Mouse (Mus musculus): ENCODE data around the gene D030056L22Rik.

Gene D030056L22Rik

GRCm38 (mm10) chr19:18712866-18713300 is at the start of gene D030056L22Rik:
Gene D030056L22Rik, plus strand, starts transcription at chr19:18713193.
- in situ Hi-C loops (cut with MboI, MseI) = loop anchor here (5.0 kb wide), 2 partner anchors 34 to 41 kb away; partner anchors contain the start of genes Carnmt1 and Trpm6

DNA sequence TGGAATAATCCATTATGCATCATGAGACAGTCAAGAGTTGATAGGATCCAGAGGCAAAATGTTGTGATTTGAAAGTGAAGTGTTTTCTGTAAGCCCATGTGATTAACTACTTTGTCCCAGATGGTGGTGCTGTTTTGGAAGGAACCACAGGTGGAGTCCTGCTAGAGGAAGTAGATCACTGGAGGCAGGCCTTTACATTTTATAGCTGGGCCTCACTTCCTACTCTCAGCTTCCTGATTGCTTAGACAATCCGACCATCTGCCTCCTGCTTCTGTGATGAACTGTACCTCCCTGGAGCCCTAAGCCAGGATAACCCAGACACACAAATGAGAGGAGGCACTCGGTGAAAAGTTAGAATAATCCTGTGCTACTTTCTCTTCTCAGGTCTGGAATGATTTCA is 49.1 kb upstream of the D030056L22Rik start:
- in situ Hi-C loops (cut with MboI, MseI) = no loop called here

- in situ Hi-C loops (cut with MboI, MseI) = no loop called here
Observed at GRCm38 (mm10) chr19:18666966-18667365, 46.0 kb upstream of the D030056L22Rik start.

GRCm38 (mm10) chr19:18669551-18669950 is 43.4 kb upstream of the D030056L22Rik start:
- in situ Hi-C loops (cut with MboI, MseI) = no loop called here

GRCm38 (mm10) chr19:18670608-18671007 is 42.4 kb upstream of the D030056L22Rik start, which contains the start of gene Carnmt1:
Gene Carnmt1, plus strand, starts transcription at chr19:18670764.
- in situ Hi-C loops (cut with MboI, MseI) = loop anchor here (5.0 kb wide), 1 partner anchor 42 kb away; the partner anchor contains the start of gene D030056L22Rik

DNA sequence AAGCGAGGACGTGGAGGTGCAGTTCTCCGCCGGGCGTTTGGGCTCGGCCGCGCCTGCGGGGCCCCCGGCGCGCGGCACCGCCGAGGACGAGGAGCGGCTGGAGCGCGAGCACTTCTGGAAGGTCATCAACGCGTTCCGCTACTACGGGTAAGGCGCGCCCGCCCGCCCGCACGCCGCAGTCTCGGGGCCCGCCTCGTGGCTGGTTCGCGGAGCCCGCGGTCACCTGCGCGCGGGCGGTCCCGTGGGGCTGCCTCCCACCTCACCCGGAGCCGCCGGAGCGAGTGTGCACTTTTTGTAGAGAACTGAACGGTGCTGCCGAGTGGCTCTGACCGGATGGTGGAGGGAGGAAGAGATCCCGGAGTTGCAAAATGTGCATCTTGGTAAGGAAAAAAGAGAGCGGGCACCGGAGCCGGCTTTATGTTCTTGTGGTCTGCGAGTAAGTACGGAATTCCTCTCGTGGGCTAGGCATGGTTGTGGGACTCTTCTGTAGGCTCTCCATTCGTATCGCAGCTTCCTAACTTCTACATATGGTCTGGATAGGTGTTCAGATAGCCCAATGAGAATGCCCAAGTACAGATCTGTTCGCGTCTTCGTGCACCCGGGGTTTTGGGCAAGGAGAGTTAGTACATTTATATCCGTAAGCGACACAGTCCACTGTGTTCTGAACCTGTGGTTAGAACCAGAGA is 41.8 kb upstream of the D030056L22Rik start:
- in situ Hi-C loops (cut with MboI, MseI) = loop anchor here (5.0 kb wide), 1 partner anchor 41 kb away; the partner anchor contains the start of gene D030056L22Rik

DNA sequence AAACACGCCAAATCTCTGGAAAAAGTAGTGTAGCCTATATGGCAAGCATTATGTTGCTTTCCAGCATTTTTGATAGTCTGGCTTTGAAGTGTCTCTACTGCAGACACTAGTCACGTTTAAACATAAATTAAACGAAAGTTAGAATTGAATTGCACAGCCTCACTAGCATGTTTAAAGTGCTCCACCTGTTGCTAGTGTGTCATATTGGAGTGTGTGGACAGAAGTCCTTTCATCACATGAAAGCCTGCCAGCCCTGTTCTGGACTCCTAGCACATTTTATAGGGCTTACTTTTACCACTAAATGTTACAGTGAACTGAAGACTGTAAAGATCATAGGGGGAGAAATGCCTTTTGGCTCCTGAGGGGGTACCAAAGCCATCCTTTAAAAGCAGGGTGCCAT is 40.5 kb upstream of the D030056L22Rik start:
- in situ Hi-C loops (cut with MboI, MseI) = loop anchor here (5.0 kb wide), 1 partner anchor 40 kb away; the partner anchor contains the start of gene D030056L22Rik

- in situ Hi-C loops (cut with MboI, MseI) = loop anchor here (5.0 kb wide), 1 partner anchor 39 kb away; the partner anchor contains the start of gene D030056L22Rik
Observed at GRCm38 (mm10) chr19:18673116-18673515, 39.9 kb upstream of the D030056L22Rik start.

DNA sequence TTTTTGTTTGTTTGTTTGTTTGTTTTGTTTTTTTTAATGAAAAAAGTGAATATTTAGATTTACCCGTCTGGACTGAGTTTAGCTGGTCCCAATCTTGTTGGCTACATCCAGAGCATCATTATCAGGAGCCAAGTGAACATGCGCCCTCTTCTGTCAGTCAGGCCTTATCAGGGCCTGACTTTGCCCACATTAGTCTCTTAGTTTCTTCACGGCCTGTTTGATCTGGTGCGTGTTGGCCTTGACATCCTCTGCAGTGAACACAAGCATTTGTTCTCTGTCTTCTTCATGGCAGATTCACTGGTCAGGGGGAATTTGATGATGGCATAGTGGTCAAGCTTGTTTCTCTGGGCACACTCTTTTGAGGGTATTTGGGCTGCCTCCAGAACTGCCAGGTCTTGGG is 30.9 kb upstream of the D030056L22Rik start:
- in situ Hi-C loops (cut with MboI, MseI) = no loop called here

GRCm38 (mm10) chr19:18687556-18687955 is 25.4 kb upstream of the D030056L22Rik start:
- in situ Hi-C loops (cut with MboI, MseI) = no loop called here

DNA sequence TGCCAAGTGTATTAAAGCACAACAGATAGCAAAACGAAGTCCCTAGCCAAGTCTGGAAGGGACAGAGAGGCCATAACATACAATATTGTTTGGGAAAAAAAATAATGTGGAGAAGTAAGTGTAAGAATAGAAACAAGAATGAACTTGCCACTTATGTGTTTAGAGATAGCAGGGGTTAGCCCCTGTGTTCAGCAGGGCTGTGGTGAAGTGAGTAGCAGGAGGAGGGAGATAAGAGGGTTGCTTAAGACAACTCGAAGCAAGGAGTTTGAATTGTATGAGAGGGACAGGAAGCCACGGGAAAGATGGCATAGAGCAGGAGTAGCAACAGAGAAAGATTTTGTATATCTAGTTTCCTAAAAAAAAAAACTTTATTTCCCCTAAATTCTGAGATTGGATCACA is 20.8 kb upstream of the D030056L22Rik start:
- in situ Hi-C loops (cut with MboI, MseI) = no loop called here

- in situ Hi-C loops (cut with MboI, MseI) = no loop called here
Observed at GRCm38 (mm10) chr19:18692768-18693167, 20.2 kb upstream of the D030056L22Rik start.

DNA sequence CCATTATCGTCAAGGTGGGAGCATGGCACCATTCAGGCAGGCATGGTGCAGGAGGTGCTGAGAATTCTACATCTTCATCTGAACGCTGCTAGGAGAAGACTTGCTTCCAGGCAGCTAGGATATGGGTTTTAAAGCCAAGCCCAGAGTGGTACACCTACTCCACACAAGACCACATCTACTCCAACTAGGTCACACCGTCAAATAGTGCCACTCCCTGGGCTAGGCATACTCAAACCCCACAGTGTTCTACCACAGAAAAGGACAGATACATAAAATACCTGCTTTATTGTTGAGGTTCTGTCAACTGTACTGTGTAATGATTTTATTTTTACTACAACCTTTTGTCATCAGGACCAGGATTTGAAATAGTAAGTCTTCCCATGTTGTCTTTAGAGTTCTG is 17.9 kb upstream of the D030056L22Rik start:
- in situ Hi-C loops (cut with MboI, MseI) = no loop called here

GRCm38 (mm10) chr19:18695552-18695951 is 17.4 kb upstream of the D030056L22Rik start:
- in situ Hi-C loops (cut with MboI, MseI) = no loop called here

DNA sequence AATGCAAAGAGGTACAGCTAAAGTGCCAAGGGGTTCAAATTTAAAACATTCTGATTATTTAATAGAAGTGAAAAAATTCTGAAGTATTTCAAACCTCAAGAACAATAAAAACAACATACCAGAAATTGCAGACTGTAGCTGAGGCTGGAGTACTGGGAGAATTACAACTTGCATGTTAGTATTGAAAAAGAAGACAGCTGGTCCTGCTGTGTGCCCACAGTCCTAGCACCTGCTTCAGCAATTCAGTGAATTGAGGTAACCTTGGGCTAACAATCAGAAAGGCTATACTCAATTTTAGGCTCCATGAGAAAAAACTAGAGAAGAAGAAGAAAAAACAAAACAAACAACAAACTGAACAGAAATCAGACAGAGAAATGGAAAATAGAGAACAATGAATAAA is 4.9 kb upstream of the D030056L22Rik start:
- in situ Hi-C loops (cut with MboI, MseI) = no loop called here

DNA sequence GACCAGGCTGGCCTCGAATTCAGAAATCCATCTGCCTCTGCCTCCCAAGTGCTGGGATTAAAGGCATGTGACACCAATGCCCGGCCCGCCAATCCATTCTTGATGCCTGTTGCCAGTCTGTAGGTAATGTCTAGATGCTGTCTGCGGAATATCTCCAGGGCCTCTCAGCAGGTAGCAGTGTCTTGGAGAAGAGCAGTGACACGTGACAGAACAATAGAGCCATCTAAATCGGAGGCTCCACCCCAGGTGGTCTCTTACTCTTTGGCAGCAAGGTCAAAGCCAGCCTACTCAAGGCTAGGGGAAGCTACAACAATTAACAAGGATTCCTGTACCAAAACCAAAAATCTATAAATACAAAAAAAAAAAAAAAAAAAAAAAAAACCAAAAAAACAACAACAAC is 2.1 kb upstream of the D030056L22Rik start:
- in situ Hi-C loops (cut with MboI, MseI) = loop anchor here (5.0 kb wide), 2 partner anchors 36 to 39 kb away; partner anchors contain the start of genes Carnmt1 and Trpm6

DNA sequence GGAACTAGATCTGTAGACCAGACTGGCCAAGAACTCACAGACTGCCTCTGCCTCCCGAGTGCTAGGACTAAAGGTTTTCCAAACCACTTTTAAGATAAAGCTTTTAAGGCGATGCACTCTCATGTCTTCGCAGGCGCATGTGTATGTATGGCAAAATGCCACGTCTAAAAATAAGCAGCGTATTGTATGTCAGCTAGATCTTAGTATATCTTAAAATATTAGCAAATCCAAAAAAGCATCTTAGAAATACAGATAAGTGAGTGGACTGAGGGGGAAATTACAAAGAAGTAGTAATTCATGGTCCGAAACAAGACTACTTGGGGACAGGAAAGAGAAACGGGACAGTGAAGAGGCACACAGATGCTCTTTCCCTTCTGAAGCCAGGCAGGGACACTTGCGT is 1.4 kb upstream of the D030056L22Rik start:
- in situ Hi-C loops (cut with MboI, MseI) = loop anchor here (5.0 kb wide), 2 partner anchors 36 to 39 kb away; partner anchors contain the start of genes Carnmt1 and Trpm6

DNA sequence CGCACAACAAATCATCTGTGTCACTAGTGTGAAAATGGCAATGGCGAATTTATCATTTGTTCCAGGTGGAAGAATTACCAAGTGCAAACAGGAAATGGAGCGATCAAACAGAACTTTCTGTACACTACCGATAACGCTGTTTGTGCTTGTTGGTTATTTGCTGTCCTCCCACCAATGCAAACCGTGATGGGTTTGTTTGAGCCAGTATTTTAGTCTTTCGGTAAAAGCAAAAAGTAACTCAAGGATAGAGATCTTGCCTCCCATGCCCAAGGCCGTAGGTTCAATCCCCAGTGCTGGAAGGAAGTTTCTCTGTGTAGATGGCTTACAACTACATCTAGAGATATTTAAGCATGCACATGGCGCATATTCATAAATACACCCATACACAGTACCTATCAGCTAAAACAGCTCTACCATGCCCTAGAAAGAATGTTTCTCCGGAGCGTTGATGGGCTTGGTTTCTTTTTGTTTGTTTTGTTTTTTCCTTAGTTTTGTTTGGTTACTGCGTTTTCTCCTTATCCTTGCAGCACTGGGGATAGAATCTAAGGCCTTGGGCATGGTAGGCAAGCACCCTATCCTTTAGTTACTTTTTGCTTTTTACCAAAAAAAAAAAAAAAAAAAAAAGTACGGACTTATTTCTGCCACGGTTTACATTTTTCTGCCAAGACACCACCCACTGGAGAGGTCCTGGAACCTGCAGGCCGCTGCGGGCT is 684 bp upstream of the D030056L22Rik start:
- in situ Hi-C loops (cut with MboI, MseI) = loop anchor here (5.0 kb wide), 2 partner anchors 35 to 40 kb away; partner anchors contain the start of genes Carnmt1 and Trpm6

- in situ Hi-C loops (cut with MboI, MseI) = loop anchor here (5.0 kb wide), 2 partner anchors 34 to 41 kb away; partner anchors contain the start of genes Carnmt1 and Trpm6
Observed at GRCm38 (mm10) chr19:18713357-18713756, 364 bp downstream of the D030056L22Rik start.

- in situ Hi-C loops (cut with MboI, MseI) = no loop called here
Observed at GRCm38 (mm10) chr19:18716374-18716773, 3.4 kb downstream of the D030056L22Rik start.

- in situ Hi-C loops (cut with MboI, MseI) = loop anchor here (10.0 kb wide), 1 partner anchor 114 kb away; no protein-coding TSS in a partner anchor
Observed at GRCm38 (mm10) chr19:18720337-18720736, 7.3 kb downstream of the D030056L22Rik start.

DNA sequence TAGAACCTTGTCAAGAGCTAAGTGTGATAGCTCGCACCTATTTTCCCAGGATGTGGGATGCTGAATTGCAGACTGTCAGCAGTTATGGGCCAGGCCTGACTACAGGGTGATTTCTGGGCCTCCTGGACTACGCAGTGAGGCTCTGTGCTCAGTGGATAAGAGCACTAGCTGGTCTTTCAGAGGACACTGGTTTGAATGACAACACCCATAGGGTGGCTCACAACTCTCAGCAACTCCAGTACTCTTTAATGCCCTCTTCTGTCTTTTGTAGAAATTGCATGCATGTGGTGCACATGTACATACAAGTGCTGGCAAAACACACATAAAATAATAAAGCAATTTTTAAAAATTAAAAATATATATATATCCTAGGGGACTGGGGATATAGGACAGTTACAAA is 12.2 kb downstream of the D030056L22Rik start:
- in situ Hi-C loops (cut with MboI, MseI) = loop anchor here (10.0 kb wide), 1 partner anchor 110 kb away; no protein-coding TSS in a partner anchor

Data from regulatory T cell (primary cell).